Mouse (Mus musculus) intestine, embryonic 15.5 days (tissue): ENCODE measurements around the gene Med13l. TPM values are rescaled to one million over a fixed set of nuclear protein-coding genes. Genes with fewer than 3 reads are reported as not detected.

Source experiments
- ATAC-seq: fragments of 200-750 bp; cut with Nextera tagmentation; 2 replicates; pipeline ENCODE4 v1.8.0; 2017; ENCODE audit warnings: moderate TSS enrichment, moderate library complexity
- H3K27ac ChIP-seq: fragments of 300-500 bp; sonication (generic); 2 replicates; pipeline ENCODE4 v1.5.1; 2015; ENCODE audit warnings: mild to moderate bottlenecking, inconsistent platforms
- H3K27me3 ChIP-seq: fragments of 300-500 bp; sonication (generic); replicated peaks from 2 replicates; pipeline ENCODE4 v1.6.1; 2015; ENCODE audit warnings: inconsistent platforms
- H3K36me3 ChIP-seq: fragments of 300-500 bp; sonication (generic); 2 replicates; pipeline ENCODE4 v1.6.1; 2015; ENCODE audit warnings: inconsistent platforms
- H3K4me1 ChIP-seq: fragments of 300-500 bp; sonication (generic); replicated peaks from 2 replicates; pipeline ENCODE4 v1.6.1; 2015; ENCODE audit warnings: inconsistent platforms
- H3K4me2 ChIP-seq: fragments of 300-500 bp; sonication (generic); replicated peaks from 2 replicates; pipeline ENCODE4 v1.6.1; 2015; ENCODE audit warnings: mild to moderate bottlenecking, inconsistent platforms
- H3K4me3 ChIP-seq: fragments of 300-500 bp; sonication (generic); replicated peaks from 2 replicates; pipeline ENCODE4 v1.5.1; 2015; ENCODE audit warnings: inconsistent platforms
- H3K9ac ChIP-seq: fragments of 300-500 bp; sonication (generic); 2 replicates; pipeline ENCODE4 v1.6.1; 2015; ENCODE audit warnings: inconsistent platforms
- H3K9me3 ChIP-seq: fragments of 300-500 bp; sonication (generic); 2 replicates; pipeline ENCODE4 v1.6.1; 2016; ENCODE audit warnings: inconsistent platforms
- WGBS: fragments of 180-500 bp; shearing (Covaris S2); methylation state at CpG from one replicate; pipeline ENCODE4 v1.1.7; 2015; 5-methylcytosine and 5-hydroxymethylcytosine counted together
- polyA plus RNA-seq: library from polyadenylated mRNA; unstranded; fragments of >200 nt; fragmentation: Nextera tagmentation; extraction: Ambion mirVana; gene quantifications from 2 replicates; pipeline ENCODE4 v1.2.1, GENCODE M21; 2015

The Med13l gene
- polyA plus RNA-seq, 1 experiment from 2014 or later = 10.0 TPM

GRCm38 (mm10) chr5:118773866-118774265 is 213.4 kb downstream of the Med13l start:
- H3K4me1 ChIP-seq = no peaks in the 10 kb centered on the region
- 20% methylated on average over 3 of the region's 3 CpGs for WGBS

DNA sequence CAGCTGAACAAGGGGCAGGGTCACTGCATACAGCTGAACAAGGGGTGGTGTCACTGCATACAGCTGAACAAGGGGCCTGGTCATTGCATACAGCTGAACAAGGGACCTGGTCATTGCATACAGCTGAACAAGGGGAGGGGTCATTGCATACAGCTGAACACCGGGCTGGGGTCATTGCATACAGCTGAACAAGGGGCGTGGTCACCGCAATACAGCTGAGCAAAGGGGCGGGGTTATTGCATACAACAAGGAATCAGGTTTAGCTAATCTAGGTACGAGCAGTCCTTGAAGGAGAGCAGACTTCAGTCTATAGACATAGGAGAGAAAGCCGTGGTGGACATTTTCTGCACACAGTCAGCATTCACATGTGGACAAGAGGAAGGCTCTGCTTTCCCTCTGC is 215.9 kb downstream of the Med13l start:
- WGBS = 75% methylated on average over 6 of the region's 6 CpGs
- no peaks in the 10 kb centered on the region for H3K36me3 ChIP-seq
- H3K4me2 ChIP-seq = no peak overlapping the region
- H3K4me3 ChIP-seq = no peak overlapping the region
- no peak overlapping the region for H3K27ac ChIP-seq
- peaks cover 5% of the 10 kb centered on the region; the same call in 1 of the 2 replicates for H3K27me3 ChIP-seq
- no peaks in the 10 kb centered on the region for H3K4me1 ChIP-seq
- H3K9ac ChIP-seq = no peak overlapping the region
- no peaks in the 10 kb centered on the region for H3K9me3 ChIP-seq
- no peak for ATAC-seq

More at GRCm38 (mm10) chr5:118773866-118774265, 213.4 kb downstream of the Med13l start:
- Histone ChIP-seq H3K9me3 (no peaks in the 10 kb centered on the region), H3K36me3 (no peaks in the 10 kb centered on the region), H3K27ac (no peak overlapping the region), H3K4me2 (no peak overlapping the region), H3K9ac (no peak overlapping the region), H3K4me3 (no peak overlapping the region), H3K27me3 (no peaks in the 10 kb centered on the region; the same call in 1 of the 2 replicates)
- no peak for ATAC-seq

GRCm38 (mm10) chr5:118781598-118781997 is 221.1 kb downstream of the Med13l start:
- Histone ChIP-seq H3K27me3 (0 out of 2 replicates have a peak, but pooled peaks cover 5% of the 10 kb centered on the region), H3K4me3 (no peak overlapping the region)
- ATAC-seq = peak; percentile 59

DNA sequence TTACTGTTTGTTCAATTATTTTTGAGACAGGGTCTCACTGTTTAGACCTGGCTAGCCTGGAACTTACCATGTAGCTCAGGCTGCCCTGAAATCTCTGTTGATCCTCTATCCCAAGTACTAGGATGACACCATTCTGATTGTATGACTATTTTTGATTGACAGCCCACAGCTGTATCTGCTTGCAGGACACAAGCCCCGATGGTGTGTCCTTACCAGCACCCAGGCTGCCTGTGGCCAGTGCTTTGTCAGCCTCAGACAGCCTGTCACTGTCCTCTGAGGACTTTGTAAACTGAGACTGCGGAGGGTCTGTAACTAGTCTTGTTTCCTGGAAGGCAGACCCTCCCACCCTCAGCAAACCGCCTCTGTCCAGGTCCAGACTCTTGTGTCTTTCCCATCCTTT is 221.7 kb downstream of the Med13l start:
- Histone ChIP-seq H3K4me2 (no peak overlapping the region), H3K27me3 (0 out of 2 replicates have a peak, but pooled peaks cover 5% of the 10 kb centered on the region), H3K36me3 (no peaks in the 10 kb centered on the region), H3K9me3 (no peaks in the 10 kb centered on the region), H3K9ac (no peak overlapping the region), H3K27ac (no peak overlapping the region), H3K4me3 (no peak overlapping the region), H3K4me1 (no peaks in the 10 kb centered on the region)
- 80% methylated on average over 3 of the region's 3 CpGs for WGBS
- 0 out of 2 replicates have a peak, but pooled peaks have one; percentile 12 for ATAC-seq

More at GRCm38 (mm10) chr5:118781598-118781997, 221.1 kb downstream of the Med13l start:
- WGBS = 8% methylated on average over 17 of the region's 17 CpGs
- H3K9ac ChIP-seq = no peak overlapping the region
- no peak overlapping the region for H3K27ac ChIP-seq
- H3K9me3 ChIP-seq = no peaks in the 10 kb centered on the region
- no peaks in the 10 kb centered on the region for H3K36me3 ChIP-seq
- H3K4me1 ChIP-seq = no peaks in the 10 kb centered on the region
- no peak overlapping the region for H3K4me2 ChIP-seq

DNA sequence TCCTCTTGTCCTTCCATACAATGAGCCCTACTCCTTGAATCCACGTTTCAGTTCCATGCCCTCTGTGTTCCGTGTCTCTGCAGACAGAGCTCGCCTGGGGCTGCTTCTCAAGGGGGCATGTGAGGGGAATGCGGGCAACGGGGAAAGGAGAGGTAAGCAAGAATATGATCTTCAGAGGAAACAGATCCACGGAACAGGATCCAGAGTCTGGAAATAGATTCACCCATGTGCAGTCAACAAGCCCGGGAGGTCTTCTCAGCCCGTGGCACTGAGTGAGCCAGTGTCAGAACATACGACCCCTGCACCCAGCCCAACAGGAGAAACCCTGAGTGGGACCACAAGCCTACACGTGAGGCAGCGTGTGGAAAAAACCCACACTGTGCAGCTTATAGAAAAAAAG is 228.7 kb downstream of the Med13l start:
- Histone ChIP-seq H3K4me1 (no peaks in the 10 kb centered on the region), H3K9me3 (no peaks in the 10 kb centered on the region), H3K9ac (no peak overlapping the region), H3K4me3 (no peak overlapping the region), H3K36me3 (no peaks in the 10 kb centered on the region), H3K4me2 (no peak overlapping the region), H3K27ac (no peak overlapping the region), H3K27me3 (no peaks in the 10 kb centered on the region)
- ATAC-seq = no peak
- 85% methylated on average over 11 of the region's 11 CpGs for WGBS

GRCm38 (mm10) chr5:118789776-118790175 is 229.3 kb downstream of the Med13l start:
- H3K4me3 ChIP-seq = no peak overlapping the region
- no peaks in the 10 kb centered on the region for H3K9me3 ChIP-seq
- 72% methylated on average over 9 of the region's 9 CpGs for WGBS
- no peak overlapping the region for H3K27ac ChIP-seq
- no peaks in the 10 kb centered on the region for H3K4me1 ChIP-seq
- H3K9ac ChIP-seq = no peak overlapping the region
- H3K4me2 ChIP-seq = no peak overlapping the region
- no peaks in the 10 kb centered on the region for H3K27me3 ChIP-seq
- no peaks in the 10 kb centered on the region for H3K36me3 ChIP-seq
- no peak for ATAC-seq

DNA sequence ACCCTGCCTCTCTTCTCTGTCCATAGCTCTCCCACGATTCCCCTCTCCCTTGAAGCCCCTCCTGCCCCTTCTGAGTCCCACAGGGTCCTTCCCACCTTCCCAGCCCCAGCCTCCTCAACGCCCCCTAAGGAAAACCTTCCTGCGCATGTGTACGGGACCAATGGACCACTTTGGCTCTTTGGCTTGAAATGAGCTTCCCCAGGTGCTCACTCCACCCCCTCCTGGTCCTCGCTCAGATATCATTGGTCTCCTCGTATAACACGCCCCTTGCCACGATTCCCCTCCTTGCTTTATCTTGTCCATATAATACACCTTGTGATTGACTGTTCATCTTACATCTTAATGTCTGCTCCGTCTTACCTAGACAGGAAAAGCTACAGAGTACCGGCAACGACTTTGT is 237.3 kb downstream of the Med13l start:
- Histone ChIP-seq H3K4me1 (no peaks in the 10 kb centered on the region; the same call in 1 of the 2 replicates), H3K4me3 (no peak overlapping the region), H3K9me3 (no peaks in the 10 kb centered on the region), H3K9ac (no peak overlapping the region), H3K36me3 (no peaks in the 10 kb centered on the region), H3K27ac (no peak overlapping the region), H3K4me2 (no peak overlapping the region), H3K27me3 (no peaks in the 10 kb centered on the region)
- ATAC-seq = no peak
- 90% methylated on average over 11 of the region's 11 CpGs for WGBS

DNA sequence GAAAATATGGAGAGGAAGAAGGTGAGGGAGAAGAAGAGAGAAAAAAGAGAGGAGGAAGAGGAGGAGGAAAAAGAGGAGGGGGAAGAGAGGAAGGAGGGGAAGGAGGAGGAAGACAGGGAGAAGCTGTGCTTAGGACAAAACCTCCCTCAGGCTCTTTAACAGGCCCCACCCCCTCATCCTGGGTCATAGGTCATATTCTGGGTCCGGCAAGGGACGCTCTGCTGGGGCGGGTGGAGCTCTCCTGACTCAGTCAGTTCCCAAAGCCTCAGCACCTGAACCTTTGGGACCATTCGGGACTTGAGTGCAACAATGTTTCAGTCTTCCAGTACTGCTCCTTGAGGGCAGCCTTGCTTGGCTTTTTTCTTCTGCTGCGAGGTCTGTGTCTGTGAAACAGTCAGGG is 241.1 kb downstream of the Med13l start:
- Histone ChIP-seq H3K27ac (no peak overlapping the region), H3K4me1 (no peaks in the 10 kb centered on the region; the same call in 1 of the 2 replicates), H3K4me2 (no peak overlapping the region), H3K36me3 (no peaks in the 10 kb centered on the region), H3K4me3 (no peak overlapping the region), H3K9me3 (no peaks in the 10 kb centered on the region), H3K9ac (no peak overlapping the region), H3K27me3 (no peaks in the 10 kb centered on the region)
- ATAC-seq = no peak
- WGBS = 42% methylated on average over 5 of the region's 5 CpGs

GRCm38 (mm10) chr5:118802036-118802435 is 241.6 kb downstream of the Med13l start:
- Histone ChIP-seq H3K9me3 (no peaks in the 10 kb centered on the region), H3K4me1 (no peaks in the 10 kb centered on the region; the same call in 1 of the 2 replicates), H3K27ac (no peak overlapping the region), H3K36me3 (no peaks in the 10 kb centered on the region), H3K27me3 (no peaks in the 10 kb centered on the region), H3K9ac (no peak overlapping the region), H3K4me2 (no peak overlapping the region), H3K4me3 (no peak overlapping the region)
- no peak for ATAC-seq
- 74% methylated on average over 7 of the region's 7 CpGs for WGBS

GRCm38 (mm10) chr5:118808946-118809345 is 248.5 kb downstream of the Med13l start:
- H3K9ac ChIP-seq = no peak overlapping the region
- H3K4me2 ChIP-seq = no peak overlapping the region
- no peaks in the 10 kb centered on the region for H3K4me1 ChIP-seq
- no peak for ATAC-seq
- H3K9me3 ChIP-seq = no peaks in the 10 kb centered on the region
- no peak overlapping the region for H3K27ac ChIP-seq
- no peaks in the 10 kb centered on the region for H3K27me3 ChIP-seq
- whole genome bisulfite sequencing = 82% methylated on average over 12 of the region's 12 CpGs
- no peak overlapping the region for H3K4me3 ChIP-seq
- H3K36me3 ChIP-seq = no peaks in the 10 kb centered on the region

- H3K36me3 ChIP-seq = no peaks in the 10 kb centered on the region
- no peak overlapping the region for H3K4me3 ChIP-seq
- H3K9ac ChIP-seq = no peak overlapping the region
- no peaks in the 10 kb centered on the region for H3K9me3 ChIP-seq
- 0 out of 2 replicates have a peak overlapping the region, but pooled peaks have one; percentile 48 for H3K27ac ChIP-seq
- WGBS = 61% methylated on average over 5 of the region's 5 CpGs
- no peaks in the 10 kb centered on the region for H3K4me1 ChIP-seq
- no peaks in the 10 kb centered on the region for H3K27me3 ChIP-seq
- ATAC-seq = peak; percentile 89
- H3K4me2 ChIP-seq = no peak overlapping the region
These were observed 249.1 kb downstream of the Med13l start for GRCm38 (mm10) chr5:118809588-118809987.

DNA sequence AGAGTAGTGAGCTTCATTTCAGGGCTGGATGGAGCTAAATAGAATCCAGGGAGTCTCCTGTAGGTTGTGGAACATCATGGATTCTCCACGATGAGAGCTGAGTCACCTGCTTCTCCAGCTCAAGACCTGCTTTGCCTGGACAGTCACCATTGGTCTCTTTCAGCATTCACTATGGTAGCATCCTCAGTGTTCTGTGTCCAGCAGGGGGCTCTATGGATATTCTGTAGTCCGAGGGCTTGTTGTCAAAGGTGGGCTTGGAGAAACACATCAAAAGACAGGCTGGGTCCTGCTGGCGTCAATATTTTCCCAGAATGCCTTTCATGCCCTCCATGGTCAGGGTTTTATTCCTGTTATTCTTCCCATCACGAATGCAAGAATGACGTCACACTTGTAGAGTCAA is 251.2 kb downstream of the Med13l start:
- Histone ChIP-seq H3K36me3 (no peaks in the 10 kb centered on the region), H3K27ac (no peak overlapping the region), H3K4me3 (no peak overlapping the region), H3K9ac (no peak overlapping the region), H3K4me1 (no peaks in the 10 kb centered on the region), H3K9me3 (no peaks in the 10 kb centered on the region), H3K27me3 (no peaks in the 10 kb centered on the region), H3K4me2 (no peak overlapping the region)
- ATAC-seq = no peak
- 56% methylated on average over 5 of the region's 5 CpGs for WGBS

DNA sequence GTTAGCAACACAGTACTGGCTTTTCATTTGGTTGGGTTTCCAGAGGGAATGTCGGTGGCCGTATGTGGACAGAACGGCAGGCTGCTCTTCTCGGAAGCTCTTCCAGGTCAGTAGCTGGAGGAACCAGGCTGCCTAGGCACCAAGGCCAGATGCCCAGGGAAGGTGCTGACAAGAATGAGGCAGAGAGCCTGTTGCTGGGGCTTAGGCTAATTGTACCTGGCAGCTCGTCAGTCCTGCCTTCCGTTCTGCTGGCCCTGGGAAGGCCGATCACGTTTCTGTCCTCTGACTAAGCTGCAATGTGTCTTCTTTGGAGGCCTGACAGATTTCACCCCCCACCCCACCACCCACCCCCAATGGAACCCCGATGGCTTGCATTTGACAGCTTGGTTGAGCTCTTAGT is 251.9 kb downstream of the Med13l start:
- 70% methylated on average over 9 of the region's 9 CpGs for WGBS
- Histone ChIP-seq H3K4me2 (no peak overlapping the region), H3K4me3 (no peak overlapping the region), H3K9me3 (no peaks in the 10 kb centered on the region), H3K9ac (no peak overlapping the region), H3K36me3 (no peaks in the 10 kb centered on the region), H3K27me3 (no peaks in the 10 kb centered on the region), H3K27ac (no peak overlapping the region), H3K4me1 (no peaks in the 10 kb centered on the region)
- no peak for ATAC-seq
